Mouse (Mus musculus) bone marrow, adult 2 months (tissue): ENCODE measurements at regions not wholly inside any gene's neighbourhood (a gene's known extent, or its start where the extent isn't known, plus 50 kb on each side); places are given as distances from the start of the nearest gene placed in this dataset.

Experiments
- CTCF ChIP-seq: fragments of 200-500 bp; IDR thresholded peaks from 2 replicates; pipeline ENCODE4 v1.5.1; 2011; ENCODE audit warnings: low read length, control low read depth; ENCODE audit not compliant: control insufficient read depth, insufficient read depth
- POLR2A ChIP-seq: fragments of 200-500 bp; IDR thresholded peaks from 2 replicates; pipeline ENCODE4 v1.6.1; 2011; ENCODE audit warnings: low read depth, mild to moderate bottlenecking, control low read depth, low read length, borderline replicate concordance; ENCODE audit not compliant: control insufficient read depth

DNA sequence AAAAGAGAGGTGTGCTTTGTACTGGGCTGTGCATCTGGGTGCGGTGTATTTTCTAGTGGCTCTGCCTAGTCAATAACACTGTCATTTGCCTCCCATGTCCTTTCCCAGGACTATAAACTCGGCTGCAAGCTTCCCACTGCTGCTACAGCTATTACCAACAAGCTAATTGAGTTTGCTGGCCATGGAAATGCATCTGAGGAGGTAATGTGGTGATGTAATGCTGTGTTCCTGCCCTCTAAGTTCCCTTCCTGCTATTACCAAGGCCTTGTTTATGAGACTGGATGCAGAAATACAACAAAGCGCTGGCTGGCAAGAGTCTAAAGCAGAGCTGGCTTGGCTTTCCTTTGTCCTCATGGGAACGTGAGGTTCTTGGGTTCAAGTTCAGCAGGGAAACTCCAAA lies 533.0 kb upstream of the Castor2 start:
- TF ChIP-seq CTCF: no peak
- TF ChIP-seq POLR2A: no peak
